Mouse (Mus musculus): ENCODE measurements around the gene Gm42420. TPM values are rescaled to one million over a fixed set of nuclear protein-coding genes. Genes with fewer than 3 reads are reported as not detected.

The Gm42420 gene
- polyA plus RNA-seq, 1 experiment from 2014 or later, result 0.83 TPM

DNA sequence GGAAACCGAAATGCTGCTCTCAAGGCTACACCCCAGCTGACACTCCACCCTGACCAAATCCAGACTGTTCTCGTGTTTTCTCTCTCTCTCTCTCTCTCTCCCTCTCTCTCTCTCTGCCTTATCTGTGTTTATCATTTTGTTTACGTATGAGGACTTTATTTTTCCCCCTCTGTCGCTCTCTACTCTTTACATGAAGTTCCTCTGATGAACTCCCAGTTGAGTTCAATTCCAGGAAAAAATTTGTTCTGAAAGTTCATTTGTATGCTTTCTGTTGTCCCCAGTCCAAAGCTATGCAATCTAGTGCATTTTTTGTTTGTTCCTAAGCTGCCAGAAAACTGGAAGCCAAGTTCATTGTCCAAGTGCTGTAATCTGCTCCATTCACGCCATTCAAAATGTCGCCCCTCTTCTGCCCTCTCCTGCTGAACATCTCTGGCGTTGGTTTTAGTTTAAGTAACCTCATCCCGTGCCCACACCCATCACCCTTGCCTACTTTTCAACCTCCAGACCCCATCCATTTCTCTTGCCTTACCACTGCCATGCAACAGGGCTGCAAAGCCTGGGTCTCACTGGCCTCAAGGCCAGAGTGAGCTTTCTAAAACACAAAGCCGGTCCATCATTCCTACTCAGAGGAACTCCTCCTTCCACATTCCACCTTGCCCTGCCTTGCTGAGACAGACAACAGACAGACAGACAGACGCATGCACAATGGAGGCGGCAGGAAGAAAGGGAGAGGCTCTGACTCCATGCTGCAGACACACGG lies 30.5 kb upstream of the Gm42420 start:
- no peaks in the 10 kb centered on the region for H3K27me3 ChIP-seq
- H3K4me3 ChIP-seq (replicated peaks), result 0 out of 2 replicates have a peak overlapping the region, but pooled peaks have one; percentile 7
- H3K4me1 ChIP-seq, result peaks cover 49% of the 10 kb centered on the region
- ATAC-seq (ENCODE audit: insufficient number of reproducible peaks, low FRiP score, low TSS enrichment, low read depth), result no peak
- H3K9me3 ChIP-seq (replicated peaks), result no peaks in the 10 kb centered on the region
- 0 out of 2 replicates have a peak overlapping the region, but pooled peaks have one; percentile 11 for H3K27ac ChIP-seq (replicated peaks)
- peak overlapping the region; percentile 17; the same call in 1 of the 2 replicates for H3K4me2 ChIP-seq (replicated peaks)
- 64% methylated on average over 12 of the region's 12 CpGs for WGBS
- no peak overlapping the region for H3K9ac ChIP-seq
- no peaks in the 10 kb centered on the region for H3K36me3 ChIP-seq

DNA sequence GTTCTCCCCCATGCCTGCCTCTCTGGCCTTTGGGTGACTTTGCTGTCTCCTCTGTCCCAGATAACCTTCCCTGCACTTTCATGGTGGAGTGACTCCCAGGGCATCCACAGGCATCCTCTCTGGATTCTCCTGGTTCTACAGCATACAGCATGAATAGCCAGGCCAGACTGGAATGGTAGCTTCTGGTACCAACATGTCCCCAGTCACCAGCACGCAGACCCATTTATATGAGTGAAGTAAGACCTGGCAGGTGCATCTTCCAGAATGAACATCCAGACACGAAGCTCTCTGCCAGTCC lies 30.0 kb upstream of the Gm42420 start:
- Histone ChIP-seq H3K27ac (replicated peaks) (0 out of 2 replicates have a peak overlapping the region, but pooled peaks have one; percentile 11), H3K9ac (no peak overlapping the region), H3K9me3 (replicated peaks) (no peaks in the 10 kb centered on the region), H3K27me3 (no peaks in the 10 kb centered on the region), H3K4me2 (replicated peaks) (peak overlapping the region; percentile 63; the same call in 1 of the 2 replicates), H3K36me3 (no peaks in the 10 kb centered on the region), H3K4me1 (peaks cover 49% of the 10 kb centered on the region), H3K4me3 (replicated peaks) (no peak overlapping the region; the same call in 1 of the 2 replicates)
- no peak for ATAC-seq (ENCODE audit: insufficient number of reproducible peaks, low FRiP score, low TSS enrichment, low read depth)
- 73% methylated on average over 2 of the region's 2 CpGs for WGBS

DNA sequence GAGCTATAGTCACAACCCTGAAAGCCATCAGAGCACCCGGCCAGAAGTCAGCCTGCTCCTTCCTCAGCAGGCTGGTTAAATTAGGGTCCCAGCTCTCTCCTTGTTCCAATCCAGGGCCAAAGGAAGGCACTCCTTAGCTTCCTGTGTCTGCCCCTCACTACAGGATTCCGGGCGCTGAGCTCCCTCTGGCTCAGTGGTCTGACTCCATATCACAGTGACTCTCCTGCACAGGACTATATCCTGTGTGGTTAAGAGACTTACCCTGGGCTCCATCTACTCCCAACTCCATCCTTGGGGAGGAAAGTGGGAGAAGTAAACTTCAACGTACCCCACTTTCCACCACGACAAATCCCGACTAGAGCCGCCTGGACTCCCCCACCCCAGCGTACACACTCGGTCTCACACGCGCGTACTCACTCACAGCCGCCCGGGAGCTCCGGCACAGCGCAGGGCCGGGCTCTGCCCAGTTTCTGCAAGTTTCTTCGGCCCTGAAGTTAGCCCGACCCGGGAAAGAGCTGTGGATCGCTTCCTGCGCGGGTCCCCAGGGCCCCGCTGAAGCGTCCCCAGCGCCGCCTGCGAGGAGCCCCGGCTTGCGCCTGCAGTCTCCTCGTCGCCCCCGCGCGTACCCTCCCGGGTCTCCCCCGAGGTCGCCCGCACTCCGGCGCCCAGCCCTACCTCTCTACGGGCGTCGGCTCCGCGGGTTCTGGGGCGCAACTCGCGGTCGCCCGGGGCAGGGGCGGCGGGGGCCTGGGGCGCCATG lies 28.5 kb upstream of the Gm42420 start:
- Histone ChIP-seq H3K36me3 (no peaks in the 10 kb centered on the region), H3K4me2 (replicated peaks) (peak overlapping the region; percentile 63), H3K27me3 (no peaks in the 10 kb centered on the region), H3K9ac (peak overlapping the region; percentile 79), H3K4me3 (replicated peaks) (peak overlapping the region; percentile 72), H3K27ac (replicated peaks) (peak overlapping the region; percentile 89), H3K4me1 (peaks cover 49% of the 10 kb centered on the region), H3K9me3 (replicated peaks) (no peaks in the 10 kb centered on the region)
- peak; percentile 64 for ATAC-seq (ENCODE audit: insufficient number of reproducible peaks, low FRiP score, low TSS enrichment, low read depth)
- under 1% methylated on average over 54 of the region's 54 CpGs for WGBS

DNA sequence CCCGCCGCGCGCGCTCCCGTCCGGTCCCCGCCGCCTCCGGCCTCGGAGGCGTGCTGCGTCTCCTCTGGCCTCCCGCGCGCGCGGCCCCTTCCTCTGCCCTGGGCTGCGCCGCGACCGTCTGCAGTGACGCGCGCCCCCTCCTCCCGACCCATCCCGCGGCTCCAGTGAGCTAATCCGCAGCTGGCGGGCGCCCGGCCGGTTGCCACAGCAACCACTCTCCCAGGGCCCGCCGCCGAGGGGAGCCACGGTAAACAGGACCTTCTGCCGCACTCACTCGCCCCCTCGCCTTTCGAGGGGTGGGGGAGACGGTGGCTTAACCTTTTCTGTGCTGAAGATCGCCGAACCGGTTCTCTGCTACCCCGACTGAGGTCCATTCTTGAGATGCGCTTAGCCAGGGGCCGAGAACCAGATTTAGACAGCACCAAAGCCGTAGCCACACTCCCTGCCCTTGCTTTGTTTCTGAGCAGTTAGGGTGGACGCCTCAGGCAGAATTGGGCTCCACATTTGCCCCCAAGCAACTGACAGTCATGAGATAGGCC lies 27.8 kb upstream of the Gm42420 start, which contains the start of gene Dennd2a:
Dennd2a (minus strand) TSS at position 145 of the 539 bp plus-strand sequence.
- no peaks in the 10 kb centered on the region for H3K9me3 ChIP-seq (replicated peaks)
- peak within 1 kb of the TSS; percentile 89 for H3K27ac ChIP-seq (replicated peaks)
- peak within 1 kb of the TSS; percentile 63 for H3K4me2 ChIP-seq (replicated peaks)
- under 1% methylated on average over 50 of the region's 50 CpGs for WGBS
- ATAC-seq (ENCODE audit: insufficient number of reproducible peaks, low FRiP score, low TSS enrichment, low read depth), result peak; percentile 91
- peaks cover 49% of the 10 kb centered on the region for H3K4me1 ChIP-seq
- no peaks in the 10 kb centered on the region for H3K36me3 ChIP-seq
- H3K27me3 ChIP-seq, result no peaks in the 10 kb centered on the region
- peak within 1 kb of the TSS; percentile 79 for H3K9ac ChIP-seq
- peak within 1 kb of the TSS; percentile 72 for H3K4me3 ChIP-seq (replicated peaks)

DNA sequence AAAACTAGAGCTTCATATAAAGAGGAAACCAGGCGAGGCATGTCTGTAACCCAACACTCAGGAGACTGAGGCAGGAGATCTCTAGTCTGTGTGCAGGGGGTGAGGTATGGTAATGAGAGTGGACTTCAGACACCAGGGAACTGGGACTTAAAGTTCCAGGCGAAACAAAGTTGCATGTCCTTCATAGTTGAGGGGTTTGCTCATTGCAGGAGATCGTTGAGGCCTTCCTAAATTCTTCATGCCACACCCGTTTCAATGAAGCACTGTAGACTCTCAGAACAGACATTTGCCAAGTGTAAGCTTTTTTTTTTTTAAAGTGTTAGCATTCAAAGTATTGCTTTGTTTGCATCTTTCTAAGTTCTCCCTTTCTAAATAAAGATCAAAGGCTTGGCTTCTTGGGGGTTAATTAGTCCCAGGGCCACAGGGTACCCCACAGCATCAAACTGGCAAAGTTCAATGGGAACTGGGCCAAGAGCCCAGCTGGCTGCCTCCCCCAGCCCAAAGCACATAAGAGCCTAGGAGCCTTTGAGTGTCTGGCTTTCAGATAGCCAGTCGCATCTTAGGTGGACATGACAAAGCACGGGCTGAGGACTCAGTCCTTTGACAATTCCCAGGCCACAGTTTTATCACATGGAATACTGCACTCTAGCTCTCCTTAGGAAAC lies 26.1 kb upstream of the Gm42420 start:
- H3K27me3 ChIP-seq, result no peaks in the 10 kb centered on the region
- ATAC-seq (ENCODE audit: insufficient number of reproducible peaks, low FRiP score, low TSS enrichment, low read depth), result no peak
- H3K9ac ChIP-seq, result no peak overlapping the region
- WGBS, result 42% methylated on average over 6 of the region's 6 CpGs
- H3K36me3 ChIP-seq, result no peaks in the 10 kb centered on the region
- no peak overlapping the region for H3K4me2 ChIP-seq (replicated peaks)
- no peaks in the 10 kb centered on the region for H3K9me3 ChIP-seq (replicated peaks)
- H3K4me3 ChIP-seq (replicated peaks), result no peak overlapping the region
- H3K27ac ChIP-seq (replicated peaks), result peak overlapping the region; percentile 34; the same call in 1 of the 2 replicates
- H3K4me1 ChIP-seq, result peaks cover 49% of the 10 kb centered on the region

DNA sequence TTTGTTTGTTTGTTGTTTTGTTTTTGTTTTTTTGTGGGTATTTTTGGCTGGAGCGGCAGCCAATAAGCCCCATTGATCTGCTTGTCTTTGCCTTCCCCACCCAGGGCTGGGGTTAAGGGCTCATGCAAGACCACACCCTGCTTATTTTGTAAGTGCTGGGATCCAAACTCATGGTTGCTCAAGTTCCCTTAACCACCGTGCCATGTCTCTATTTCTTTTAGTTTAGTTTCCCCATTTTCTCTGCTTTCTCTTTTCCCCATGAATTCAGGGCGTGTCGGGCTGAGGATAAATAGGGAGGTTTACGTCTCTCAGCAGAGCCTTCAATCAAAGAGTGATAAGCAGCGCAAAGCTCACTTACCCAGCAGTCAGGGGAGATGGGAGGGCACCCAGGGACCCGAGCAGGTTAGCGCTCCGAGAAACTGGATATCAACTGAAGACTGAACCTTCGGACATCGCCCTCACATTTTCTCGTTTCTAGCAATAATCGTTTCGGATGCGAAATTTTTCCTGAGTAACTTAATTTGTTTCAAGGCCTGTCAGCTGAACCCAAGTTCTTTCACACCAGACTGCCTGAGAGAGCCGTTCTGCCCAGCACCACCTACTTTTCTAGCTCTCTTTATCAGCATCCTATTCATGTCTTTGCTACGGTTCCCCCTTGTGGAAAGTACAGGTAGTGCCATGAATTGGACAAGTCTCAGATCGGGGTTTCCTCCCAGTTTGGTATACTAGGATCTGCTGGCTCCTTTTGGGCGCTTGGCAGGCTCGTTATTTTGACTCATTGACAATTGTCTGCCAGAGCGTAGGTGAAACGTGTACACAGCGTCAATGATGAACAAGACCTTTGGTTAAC lies 23.2 kb upstream of the Gm42420 start:
- H3K9me3 ChIP-seq (replicated peaks), result no peaks in the 10 kb centered on the region
- H3K9ac ChIP-seq, result no peak overlapping the region
- H3K4me3 ChIP-seq (replicated peaks), result peak overlapping the region; percentile 24
- no peaks in the 10 kb centered on the region for H3K27me3 ChIP-seq
- peak overlapping the region; percentile 37 for H3K4me2 ChIP-seq (replicated peaks)
- ATAC-seq (ENCODE audit: insufficient number of reproducible peaks, low FRiP score, low TSS enrichment, low read depth), result no peak
- no peak overlapping the region for H3K27ac ChIP-seq (replicated peaks)
- H3K36me3 ChIP-seq, result no peaks in the 10 kb centered on the region
- H3K4me1 ChIP-seq, result peaks cover 25% of the 10 kb centered on the region
- 19% methylated on average over 23 of the region's 23 CpGs for WGBS

DNA sequence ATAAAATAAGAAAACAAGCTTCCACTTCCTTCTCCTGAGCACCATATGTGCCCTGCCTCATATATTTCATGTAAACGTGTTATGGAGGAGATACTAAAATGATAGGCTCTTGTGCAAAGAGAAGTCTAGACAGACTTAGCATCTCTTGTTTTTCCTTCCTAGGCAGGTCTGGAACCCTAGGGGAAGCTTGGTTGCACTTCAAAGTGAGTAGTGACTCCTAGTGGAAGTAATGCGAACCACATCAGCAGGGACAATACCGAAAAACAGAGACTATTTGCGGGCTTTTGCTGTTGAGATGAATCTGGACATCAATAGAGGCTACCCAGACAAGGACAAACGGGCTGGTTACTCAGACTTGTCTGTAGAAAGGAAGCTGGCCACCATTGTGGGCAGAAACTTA lies 18.0 kb upstream of the Gm42420 start:
- Histone ChIP-seq H3K4me3 (replicated peaks) (no peak overlapping the region), H3K4me1 (peaks cover under 1% of the 10 kb centered on the region; the same call in 1 of the 2 replicates), H3K9me3 (replicated peaks) (no peaks in the 10 kb centered on the region), H3K4me2 (replicated peaks) (no peak overlapping the region), H3K27ac (replicated peaks) (no peak overlapping the region), H3K27me3 (no peaks in the 10 kb centered on the region), H3K9ac (no peak overlapping the region), H3K36me3 (no peaks in the 10 kb centered on the region)
- no peak for ATAC-seq (ENCODE audit: insufficient number of reproducible peaks, low FRiP score, low TSS enrichment, low read depth)
- 10% methylated on average over 5 of the region's 5 CpGs for WGBS

DNA sequence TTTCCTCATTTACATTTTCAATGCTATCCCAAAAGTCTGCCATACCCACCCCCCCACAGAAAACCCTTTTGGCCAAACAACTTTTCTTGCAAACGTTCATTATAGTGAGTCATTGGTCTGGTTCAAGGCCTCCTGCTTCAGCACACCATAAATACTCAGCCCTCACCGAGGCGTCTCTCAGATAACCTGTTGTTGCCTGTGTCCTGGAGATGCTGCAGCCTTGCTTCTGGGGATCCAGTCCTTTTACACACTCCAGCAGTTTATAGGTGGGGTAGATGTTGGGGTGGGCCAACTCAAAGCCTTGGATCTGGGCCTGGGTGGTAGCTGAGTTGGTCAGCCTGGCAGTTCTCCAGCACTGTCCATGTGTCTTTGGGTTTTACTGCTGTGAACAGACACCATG lies 15.1 kb upstream of the Gm42420 start:
- H3K4me3 ChIP-seq (replicated peaks), result no peak overlapping the region
- H3K4me1 ChIP-seq, result peaks cover 16% of the 10 kb centered on the region
- no peak overlapping the region for H3K4me2 ChIP-seq (replicated peaks)
- no peak for ATAC-seq (ENCODE audit: insufficient number of reproducible peaks, low FRiP score, low TSS enrichment, low read depth)
- no peaks in the 10 kb centered on the region for H3K27me3 ChIP-seq
- H3K9ac ChIP-seq, result no peak overlapping the region
- H3K9me3 ChIP-seq (replicated peaks), result no peaks in the 10 kb centered on the region
- WGBS, result 70% methylated on average over 3 of the region's 3 CpGs
- H3K36me3 ChIP-seq, result no peaks in the 10 kb centered on the region
- H3K27ac ChIP-seq (replicated peaks), result no peak overlapping the region

DNA sequence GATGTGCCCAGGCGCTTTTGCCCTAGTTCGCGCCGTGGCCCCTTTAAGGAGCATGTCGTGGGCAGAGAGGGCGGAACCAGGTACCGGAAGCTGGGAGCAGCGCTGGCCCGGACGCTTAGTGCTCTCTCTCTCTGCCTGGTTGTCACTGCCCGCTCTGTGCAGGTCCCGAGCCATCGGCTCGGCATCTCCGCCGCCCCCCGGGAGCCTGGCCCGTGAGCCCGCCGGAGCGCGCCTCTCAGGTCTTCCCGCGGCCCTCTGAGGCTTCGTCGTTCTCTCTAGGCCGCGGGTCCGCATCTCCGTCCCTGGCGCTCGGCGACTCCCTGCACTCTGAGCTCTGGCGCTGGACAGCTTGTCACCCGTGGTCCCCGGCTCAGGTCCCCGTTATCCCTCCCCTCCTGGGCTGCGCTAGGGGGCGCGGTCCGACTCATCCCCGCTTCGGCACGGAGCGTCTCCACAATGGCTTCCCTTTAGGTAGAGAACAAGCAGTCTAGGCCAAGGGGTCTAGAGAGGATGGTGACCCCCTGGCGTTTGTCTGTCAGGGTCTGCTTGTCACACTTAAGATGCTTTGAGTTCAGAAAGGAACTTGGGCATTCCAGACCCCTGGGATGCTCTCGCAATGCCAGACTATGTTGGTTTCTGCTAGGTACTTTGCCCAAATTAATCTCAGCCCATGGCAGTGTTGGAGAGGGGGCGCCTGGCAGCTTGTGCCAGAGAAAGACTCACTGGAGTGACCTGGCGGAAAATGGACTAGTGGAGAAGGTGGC lies 11.6 kb upstream of the Gm42420 start, which contains the start of gene Adck2:
Adck2 (plus strand) TSS at position 83 of the 764 bp plus-strand sequence.
- Histone ChIP-seq H3K9me3 (replicated peaks) (no peaks in the 10 kb centered on the region), H3K36me3 (peaks cover 24% of the 10 kb centered on the region), H3K27me3 (no peaks in the 10 kb centered on the region), H3K4me2 (replicated peaks) (peak within 1 kb of the TSS; percentile 81), H3K4me3 (replicated peaks) (peak within 1 kb of the TSS; percentile 74), H3K9ac (peak within 1 kb of the TSS; percentile 78), H3K27ac (replicated peaks) (peak within 1 kb of the TSS; percentile 92), H3K4me1 (peaks cover 16% of the 10 kb centered on the region)
- under 1% methylated on average over 49 of the region's 49 CpGs for WGBS
- peak; percentile 93 for ATAC-seq (ENCODE audit: insufficient number of reproducible peaks, low FRiP score, low TSS enrichment, low read depth)

DNA sequence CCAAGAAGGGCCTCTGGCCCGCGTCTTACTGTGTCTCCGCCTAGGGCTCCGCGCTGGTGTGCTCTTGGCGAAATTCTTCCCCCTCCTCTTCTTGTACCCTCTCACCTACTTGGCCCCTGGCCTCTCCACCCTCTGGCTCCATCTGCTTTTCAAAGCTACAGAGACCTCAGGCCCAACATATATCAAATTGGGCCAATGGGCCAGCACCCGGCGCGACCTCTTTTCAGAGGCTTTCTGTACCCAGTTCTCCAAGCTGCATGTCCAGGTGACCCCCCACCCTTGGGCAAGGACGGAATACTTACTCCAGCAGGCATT lies 11.0 kb upstream of the Gm42420 start:
- Histone ChIP-seq H3K4me1 (peaks cover 16% of the 10 kb centered on the region), H3K36me3 (peaks cover 29% of the 10 kb centered on the region), H3K9me3 (replicated peaks) (no peaks in the 10 kb centered on the region), H3K27me3 (no peaks in the 10 kb centered on the region), H3K4me3 (replicated peaks) (peak overlapping the region; percentile 74), H3K27ac (replicated peaks) (peak overlapping the region; percentile 92), H3K4me2 (replicated peaks) (peak overlapping the region; percentile 81), H3K9ac (peak overlapping the region; percentile 78)
- WGBS, result 21% methylated on average over 10 of the region's 10 CpGs
- ATAC-seq (ENCODE audit: insufficient number of reproducible peaks, low FRiP score, low TSS enrichment, low read depth), result no peak

All from embryonic facial prominence, embryonic 15.5 days (tissue).